Mouse (Mus musculus) midbrain, embryonic 11.5 days (tissue): ENCODE results near the gene Ap2a2. TPM values are rescaled to one million over a fixed set of nuclear protein-coding genes. Genes with fewer than 3 reads are reported as not detected.
A peak's percentile ranks its signal among the peaks of the same experiment; 100 is the strongest.

Experiments used
- microRNA-seq: library from miRNA; unstranded; fragments of <30 nt; microRNA quantifications from one replicate; pipeline ENCODE4, GENCODE M21; 2017
- polyA plus RNA-seq: library from polyadenylated mRNA; unstranded; fragments of >200 nt; fragmentation: Nextera tagmentation; extraction: Ambion mirVana; gene quantifications from 2 replicates; pipeline ENCODE4 v1.2.1, GENCODE M21; 2014

The Ap2a2 gene
- polyA plus RNA-seq, 1 experiment from 2014 or later = 81.1 TPM

Small RNAs within 50 kb of the gene (microRNA-seq; reads per million reads assigned to microRNA genes)
- gene Mir7063 = 3.2 reads per million, percentile 14 among the genes with 10 or more reads in this experiment

Other genes with a start within 250 kb of the Ap2a2 start
- gene Deaf1, start 234.5 kb upstream of the Ap2a2 start, polyA plus RNA-seq = 61.6 and 66.9 TPM in 2 replicates
- gene Tmem80, start 234.4 kb upstream of the Ap2a2 start, polyA plus RNA-seq = 31.4 and 34.4 TPM in 2 replicates
- gene Eps8l2, start 223.3 kb upstream of the Ap2a2 start, polyA plus RNA-seq = 0.97 and 1.3 TPM in 2 replicates
- 386 and 400 TPM in 2 replicates for gene Taldo1, start 170.0 kb upstream of the Ap2a2 start, polyA plus RNA-seq
- gene Gatd1, start 148.0 kb upstream of the Ap2a2 start, polyA plus RNA-seq = 34.0 and 36.1 TPM in 2 replicates
- gene Cend1, start 132.7 kb upstream of the Ap2a2 start, polyA plus RNA-seq = 5.8 and 5.9 TPM in 2 replicates
- 31.2 and 31.9 TPM in 2 replicates for gene Slc25a22, start 124.3 kb upstream of the Ap2a2 start, polyA plus RNA-seq
- gene Pidd1, start 118.1 kb upstream of the Ap2a2 start, polyA plus RNA-seq = 7.4 and 7.8 TPM in 2 replicates
- gene Rplp2, start 114.8 kb upstream of the Ap2a2 start, polyA plus RNA-seq = 891 and 959 TPM in 2 replicates
- 12.7 and 14.0 TPM in 2 replicates for gene Pnpla2, start 107.0 kb upstream of the Ap2a2 start, polyA plus RNA-seq
- 2.7 and 5.3 TPM in 2 replicates for gene Cracr2b, start 101.1 kb upstream of the Ap2a2 start, polyA plus RNA-seq
- 32.5 and 36.6 TPM in 2 replicates for gene Cd151, start 94.8 kb upstream of the Ap2a2 start, polyA plus RNA-seq
- gene Polr2l, start 87.0 kb upstream of the Ap2a2 start, polyA plus RNA-seq = 63.5 and 74.2 TPM in 2 replicates
- gene Tspan4, start 86.9 kb upstream of the Ap2a2 start, polyA plus RNA-seq = 26.9 and 28.6 TPM in 2 replicates
- gene Chid1, start 22.3 kb upstream of the Ap2a2 start, polyA plus RNA-seq = 23.3 and 26.4 TPM in 2 replicates
- gene Muc6, start 93.1 kb downstream of the Ap2a2 start, polyA plus RNA-seq = 0.08 TPM in 2 replicates
- not detected in 2 replicates for gene Muc2, start 128.2 kb downstream of the Ap2a2 start, polyA plus RNA-seq
- not detected in 2 replicates for gene Muc5ac, start 226.8 kb downstream of the Ap2a2 start, polyA plus RNA-seq